Mouse (Mus musculus): ENCODE data around the gene Epm2aip1.

DNA sequence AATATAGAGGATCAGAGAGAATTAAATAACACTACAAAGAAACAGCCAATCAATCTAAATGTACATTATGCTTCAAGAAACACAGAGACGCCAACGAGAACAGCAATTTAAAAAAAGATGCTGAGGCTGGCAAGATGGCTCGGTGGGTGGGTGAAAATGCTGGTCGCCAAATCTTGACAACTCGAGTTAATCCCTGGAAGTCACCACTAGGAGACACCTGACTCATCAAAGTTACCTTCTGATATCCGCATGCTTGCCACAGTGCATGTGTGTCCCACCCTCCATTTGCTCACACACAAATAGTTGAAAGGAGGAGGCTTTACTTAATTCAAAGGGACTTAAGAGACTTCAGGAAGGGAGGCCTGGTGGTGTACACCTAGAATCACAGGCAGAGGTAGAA lies 26.2 kb upstream of the Epm2aip1 start:
- TF ChIP-seq CTCF (IDR thresholded peaks at IDR 0.05; ENCODE audit: insufficient read depth, low read depth, low read length) (no peak), POLR2A (IDR thresholded peaks at IDR 0.05; ENCODE audit: insufficient read depth, low read depth, low read length) (no peak)
